Mouse (Mus musculus): ENCODE measurements around the gene Tmem253. TPM values are rescaled to one million over a fixed set of nuclear protein-coding genes. Genes with fewer than 3 reads are reported as not detected.

The Tmem253 gene
- polyA plus RNA-seq, 1 experiment from 2014 or later, result 0.23 TPM

- peaks cover 44% of the 10 kb centered on the region for H3K36me3 ChIP-seq (replicated peaks)
- no peaks in the 10 kb centered on the region for H3K9me3 ChIP-seq (replicated peaks)
- no peak overlapping the region for H3K9ac ChIP-seq
- peaks cover 17% of the 10 kb centered on the region for H3K4me1 ChIP-seq (replicated peaks)
- no peaks in the 10 kb centered on the region; the same call in 1 of the 2 replicates for H3K27me3 ChIP-seq
- H3K4me3 ChIP-seq (replicated peaks), result no peak overlapping the region
- 52% methylated on average over 38 of the region's 38 CpGs for WGBS (ENCODE audit: insufficient replicate concordance)
- peak; percentile 75 for ATAC-seq (ENCODE audit: insufficient read depth)
- no peak overlapping the region; the same call in 1 of the 2 replicates for H3K27ac ChIP-seq (replicated peaks)
- H3K4me2 ChIP-seq, result no peak overlapping the region
These were observed 6.9 kb upstream of the Tmem253 start for GRCm38 (mm10) chr14:52008321-52009203.

GRCm38 (mm10) chr14:52009361-52009760, 6.1 kb upstream of the Tmem253 start:
- Histone ChIP-seq H3K27me3 (no peaks in the 10 kb centered on the region; the same call in 1 of the 2 replicates), H3K4me1 (replicated peaks) (peaks cover 24% of the 10 kb centered on the region), H3K4me3 (replicated peaks) (no peak overlapping the region), H3K27ac (replicated peaks) (no peak overlapping the region), H3K4me2 (no peak overlapping the region), H3K9ac (no peak overlapping the region), H3K36me3 (replicated peaks) (peaks cover 38% of the 10 kb centered on the region), H3K9me3 (replicated peaks) (no peaks in the 10 kb centered on the region)
- WGBS (ENCODE audit: insufficient replicate concordance), result 75% methylated on average over 26 of the region's 26 CpGs
- no peak for ATAC-seq (ENCODE audit: insufficient read depth)

GRCm38 (mm10) chr14:52009841-52010240, 5.6 kb upstream of the Tmem253 start:
- 84% methylated on average over 6 of the region's 6 CpGs for WGBS (ENCODE audit: insufficient replicate concordance)
- H3K9me3 ChIP-seq (replicated peaks), result no peaks in the 10 kb centered on the region
- H3K4me2 ChIP-seq, result no peak overlapping the region
- no peak overlapping the region for H3K9ac ChIP-seq
- no peaks in the 10 kb centered on the region; the same call in 1 of the 2 replicates for H3K27me3 ChIP-seq
- ATAC-seq (ENCODE audit: insufficient read depth), result no peak
- H3K27ac ChIP-seq (replicated peaks), result no peak overlapping the region
- peaks cover 28% of the 10 kb centered on the region for H3K4me1 ChIP-seq (replicated peaks)
- H3K36me3 ChIP-seq (replicated peaks), result peaks cover 33% of the 10 kb centered on the region
- no peak overlapping the region for H3K4me3 ChIP-seq (replicated peaks)

- WGBS (ENCODE audit: insufficient replicate concordance), result 47% methylated on average over 9 of the region's 9 CpGs
- no peaks in the 10 kb centered on the region for H3K9me3 ChIP-seq (replicated peaks)
- no peak overlapping the region for H3K9ac ChIP-seq
- H3K27ac ChIP-seq (replicated peaks), result no peak overlapping the region
- H3K36me3 ChIP-seq (replicated peaks), result peaks cover 26% of the 10 kb centered on the region
- ATAC-seq (ENCODE audit: insufficient read depth), result no peak
- H3K27me3 ChIP-seq, result no peaks in the 10 kb centered on the region; the same call in 1 of the 2 replicates
- H3K4me1 ChIP-seq (replicated peaks), result peaks cover 35% of the 10 kb centered on the region
- no peak overlapping the region for H3K4me3 ChIP-seq (replicated peaks)
- no peak overlapping the region for H3K4me2 ChIP-seq
These were observed 4.9 kb upstream of the Tmem253 start for GRCm38 (mm10) chr14:52010446-52011111.

- no peaks in the 10 kb centered on the region for H3K9me3 ChIP-seq (replicated peaks)
- H3K36me3 ChIP-seq (replicated peaks), result peaks cover 15% of the 10 kb centered on the region
- H3K9ac ChIP-seq, result no peak overlapping the region
- peaks cover 46% of the 10 kb centered on the region for H3K4me1 ChIP-seq (replicated peaks)
- H3K4me3 ChIP-seq (replicated peaks), result no peak overlapping the region
- H3K27me3 ChIP-seq, result no peaks in the 10 kb centered on the region; the same call in 1 of the 2 replicates
- WGBS (ENCODE audit: insufficient replicate concordance), result 66% methylated on average over 1 of the region's 1 CpGs
- ATAC-seq (ENCODE audit: insufficient read depth), result no peak
- no peak overlapping the region for H3K4me2 ChIP-seq
- H3K27ac ChIP-seq (replicated peaks), result no peak overlapping the region
These were observed 3.8 kb upstream of the Tmem253 start for GRCm38 (mm10) chr14:52011683-52012082.

- H3K4me3 ChIP-seq (replicated peaks), result no peak overlapping the region
- H3K27me3 ChIP-seq, result no peaks in the 10 kb centered on the region; the same call in 1 of the 2 replicates
- peaks cover 11% of the 10 kb centered on the region for H3K36me3 ChIP-seq (replicated peaks)
- no peak overlapping the region for H3K9ac ChIP-seq
- no peak for ATAC-seq (ENCODE audit: insufficient read depth)
- no peak overlapping the region for H3K27ac ChIP-seq (replicated peaks)
- H3K4me1 ChIP-seq (replicated peaks), result peaks cover 50% of the 10 kb centered on the region
- no peaks in the 10 kb centered on the region for H3K9me3 ChIP-seq (replicated peaks)
- H3K4me2 ChIP-seq, result no peak overlapping the region
- 76% methylated on average over 4 of the region's 4 CpGs for WGBS (ENCODE audit: insufficient replicate concordance)
These were observed 3.4 kb upstream of the Tmem253 start for GRCm38 (mm10) chr14:52012085-52012484.

- Histone ChIP-seq H3K27ac (replicated peaks) (no peak overlapping the region), H3K4me1 (replicated peaks) (peaks cover 53% of the 10 kb centered on the region), H3K4me2 (no peak overlapping the region), H3K36me3 (replicated peaks) (peaks cover 7% of the 10 kb centered on the region), H3K4me3 (replicated peaks) (no peak overlapping the region), H3K27me3 (no peaks in the 10 kb centered on the region; the same call in 1 of the 2 replicates), H3K9ac (no peak overlapping the region), H3K9me3 (replicated peaks) (no peaks in the 10 kb centered on the region)
- 78% methylated on average over 5 of the region's 5 CpGs for WGBS (ENCODE audit: insufficient replicate concordance)
- no peak for ATAC-seq (ENCODE audit: insufficient read depth)
These were observed 2.9 kb upstream of the Tmem253 start for GRCm38 (mm10) chr14:52012553-52012952.

- 72% methylated on average over 8 of the region's 8 CpGs for whole genome bisulfite sequencing (ENCODE audit: insufficient replicate concordance)
- no peaks in the 10 kb centered on the region; the same call in 1 of the 2 replicates for H3K27me3 ChIP-seq
- peaks cover 6% of the 10 kb centered on the region for H3K36me3 ChIP-seq (replicated peaks)
- H3K4me3 ChIP-seq (replicated peaks), result no peak overlapping the region
- H3K9ac ChIP-seq, result no peak overlapping the region
- H3K27ac ChIP-seq (replicated peaks), result no peak overlapping the region
- H3K4me1 ChIP-seq (replicated peaks), result peaks cover 59% of the 10 kb centered on the region
- peak overlapping the region; percentile 96; the same call in 1 of the 2 replicates for H3K4me2 ChIP-seq
- H3K9me3 ChIP-seq (replicated peaks), result no peaks in the 10 kb centered on the region
- no peak for ATAC-seq (ENCODE audit: insufficient read depth)
These were observed 2.3 kb upstream of the Tmem253 start for GRCm38 (mm10) chr14:52013021-52013610.

GRCm38 (mm10) chr14:52013771-52014219, 1.7 kb upstream of the Tmem253 start:
- 6% methylated on average over 22 of the region's 24 CpGs for WGBS (ENCODE audit: insufficient replicate concordance)
- Histone ChIP-seq H3K9me3 (replicated peaks) (no peaks in the 10 kb centered on the region), H3K4me2 (peak overlapping the region; percentile 96), H3K9ac (peak overlapping the region; percentile 69; the same call in 1 of the 2 replicates), H3K4me3 (replicated peaks) (peak overlapping the region; percentile 70), H3K27me3 (no peaks in the 10 kb centered on the region; the same call in 1 of the 2 replicates), H3K36me3 (replicated peaks) (no peaks in the 10 kb centered on the region), H3K27ac (replicated peaks) (peak overlapping the region; percentile 71; the same call in 1 of the 2 replicates), H3K4me1 (replicated peaks) (peaks cover 61% of the 10 kb centered on the region)
- ATAC-seq (ENCODE audit: insufficient read depth), result peak; percentile 19; the same call in 1 of the 2 replicates

- Histone ChIP-seq H3K4me2 (peak overlapping the region; percentile 96), H3K27me3 (no peaks in the 10 kb centered on the region; the same call in 1 of the 2 replicates), H3K9me3 (replicated peaks) (no peaks in the 10 kb centered on the region), H3K4me1 (replicated peaks) (peaks cover 62% of the 10 kb centered on the region), H3K36me3 (replicated peaks) (no peaks in the 10 kb centered on the region), H3K27ac (replicated peaks) (peak overlapping the region; percentile 71), H3K9ac (peak overlapping the region; percentile 69), H3K4me3 (replicated peaks) (peak overlapping the region; percentile 70)
- 3% methylated on average over 16 of the region's 80 CpGs for WGBS (ENCODE audit: insufficient replicate concordance)
- ATAC-seq (ENCODE audit: insufficient read depth), result no peak
These were observed 1.1 kb upstream of the Tmem253 start for GRCm38 (mm10) chr14:52014271-52014760.

Data from liver, embryonic 15.5 days (tissue).